Mouse (Mus musculus): Measurements from ENCODE around the gene Olfr1387. TPM values are rescaled to one million over a fixed set of nuclear protein-coding genes. Genes with fewer than 3 reads are reported as not detected.

The Olfr1387 gene
- not detected for total RNA-seq (2023)

DNA sequence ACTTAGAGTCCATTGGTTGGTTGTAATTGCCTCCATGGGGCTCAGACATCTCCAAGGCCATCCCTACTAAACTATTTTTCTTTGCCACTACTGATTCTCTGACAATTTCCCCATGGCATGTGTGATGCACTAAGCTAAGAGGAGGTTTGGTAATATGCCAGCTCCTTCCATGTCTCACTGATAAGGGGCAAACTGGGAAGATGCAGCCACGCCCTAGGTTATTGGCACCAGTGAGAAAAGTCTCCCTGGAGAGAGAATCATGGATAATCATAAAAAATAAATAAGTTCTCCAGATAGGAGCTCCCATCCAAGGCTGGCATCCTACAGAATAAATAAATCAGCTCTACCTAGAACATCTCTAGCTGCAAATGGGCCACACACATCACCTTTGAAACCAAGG lies at the start of gene Olfr1387:
TSS of gene Olfr1387 (plus strand) at position 301 of the 400 bp plus-strand sequence.

DNA sequence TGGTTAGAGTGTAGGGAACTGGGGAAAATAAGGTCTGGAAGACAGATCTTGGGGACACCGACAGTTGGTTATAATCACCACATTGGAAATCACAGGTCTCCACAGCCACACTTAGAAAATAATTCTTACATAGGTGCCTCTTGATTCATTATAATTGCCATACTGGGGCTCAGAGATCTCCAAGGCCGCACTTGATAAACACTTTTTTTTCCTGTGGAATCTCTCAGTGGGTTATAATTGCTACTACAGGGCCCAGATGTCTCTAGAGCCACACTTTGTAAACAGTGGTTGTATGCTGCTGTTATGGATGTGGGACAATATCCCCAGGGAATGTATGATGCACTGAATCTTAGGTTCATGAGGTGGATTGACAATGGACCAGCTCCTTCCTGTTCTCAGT lies 32.4 kb upstream of the Olfr1387 start, which contains the start of gene Olfr1389:
TSS of gene Olfr1389 (plus strand) at position 301 of the 400 bp plus-strand sequence.

DNA sequence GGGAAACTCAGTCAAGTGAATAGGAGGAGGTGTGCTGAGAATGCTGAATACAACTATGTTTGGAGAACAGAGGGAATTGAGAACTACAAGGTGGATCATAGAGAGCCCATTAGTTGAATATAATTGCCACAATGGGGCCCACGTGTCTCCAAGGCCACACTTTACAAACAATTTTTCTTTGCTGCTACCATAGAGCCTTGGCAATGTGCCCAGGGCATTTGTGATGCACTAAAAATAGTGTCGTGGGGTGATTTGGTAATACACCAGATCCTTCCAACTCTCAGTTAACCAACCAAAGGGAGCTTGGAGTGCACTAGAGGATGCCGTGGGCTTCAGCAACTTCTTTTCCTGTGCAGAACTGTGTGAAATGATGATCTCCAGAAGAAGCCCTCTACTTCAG lies 18.7 kb upstream of the Olfr1387 start, which contains the start of gene Olfr1388:
TSS of gene Olfr1388 (plus strand) at position 214 of the 400 bp plus-strand sequence.

DNA sequence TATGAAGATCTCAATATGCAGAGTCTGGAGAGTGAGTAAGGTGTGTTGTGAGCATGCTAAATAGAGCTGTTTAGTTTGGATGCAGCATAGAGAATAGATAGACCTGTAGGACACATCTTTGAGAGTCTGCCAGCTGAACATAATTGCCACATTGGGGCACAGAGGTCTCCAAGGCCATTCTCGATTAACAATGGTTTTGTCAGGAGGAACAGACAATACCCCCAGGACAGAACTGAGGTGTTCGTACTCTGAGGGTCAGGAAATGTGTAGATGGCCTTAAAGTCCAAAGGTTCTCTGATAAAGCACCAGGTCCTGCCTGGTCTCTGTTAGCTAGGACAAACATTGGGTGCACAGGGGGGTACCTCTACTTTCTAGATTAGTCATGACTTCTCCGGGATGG lies 9.6 kb downstream of the Olfr1387 start, which contains the start of gene Olfr1386:
TSS of gene Olfr1386 (plus strand) at position 301 of the 400 bp plus-strand sequence.

DNA sequence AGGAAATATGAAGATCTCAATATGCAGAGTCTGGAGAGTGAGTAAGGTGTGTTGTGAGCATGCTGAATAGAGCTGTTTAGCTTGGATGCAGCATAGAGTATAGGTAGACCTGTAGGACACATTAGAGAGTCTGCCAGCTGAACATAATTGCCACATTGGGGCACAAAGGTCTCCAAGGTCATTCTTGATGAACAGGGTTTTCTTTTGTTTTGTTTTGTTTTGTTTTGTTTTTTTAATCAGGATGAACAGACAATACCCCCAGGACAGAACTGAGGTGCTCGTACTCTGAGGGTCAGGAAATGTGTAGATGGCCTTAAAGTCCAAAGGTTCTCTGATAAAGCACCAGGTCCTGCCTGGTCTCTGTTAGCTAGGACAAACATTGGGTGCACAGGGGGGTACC lies 33.6 kb downstream of the Olfr1387 start, which contains the start of gene Olfr1385:
TSS of gene Olfr1385 (plus strand) at position 301 of the 400 bp plus-strand sequence.

Other genes starting within 250 kb of the Olfr1387 start
- gene Mgat1, start 211.2 kb upstream of the Olfr1387 start, total RNA-seq (2023) = 52.8 TPM
- 0.27 TPM for gene Olfr1393, start 177.0 kb upstream of the Olfr1387 start, total RNA-seq (2023)
- gene Olfr1392, start 170.1 kb upstream of the Olfr1387 start, total RNA-seq (2023) = not detected
- gene Olfr10, start 150.6 kb upstream of the Olfr1387 start, total RNA-seq (2023) = not detected
- not detected for gene Olfr1391, start 132.6 kb upstream of the Olfr1387 start, total RNA-seq (2023)
- not detected for gene Olfr1390, start 120.2 kb upstream of the Olfr1387 start, total RNA-seq (2023)
- gene Olfr1389, start 32.3 kb upstream of the Olfr1387 start, total RNA-seq (2023) = not detected
- gene Olfr1388, start 18.7 kb upstream of the Olfr1387 start, total RNA-seq (2023) = 0.33 TPM
- not detected for gene Olfr1386, start 9.7 kb downstream of the Olfr1387 start, total RNA-seq (2023)
- not detected for gene Olfr1385, start 33.7 kb downstream of the Olfr1387 start, total RNA-seq (2023)
- gene Olfr1384, start 51.4 kb downstream of the Olfr1387 start, total RNA-seq (2023) = not detected
- not detected for gene Olfr1383, start 64.3 kb downstream of the Olfr1387 start, total RNA-seq (2023)
- gene Olfr1382, start 72.9 kb downstream of the Olfr1387 start, total RNA-seq (2023) = not detected
- gene Olfr1381, start 88.1 kb downstream of the Olfr1387 start, total RNA-seq (2023) = not detected
- not detected for gene Olfr1380, start 101.5 kb downstream of the Olfr1387 start, total RNA-seq (2023)
- gene Flt4, start 153.9 kb downstream of the Olfr1387 start, total RNA-seq (2023) = 0.27 TPM
- gene Scgb3a1, start 208.3 kb downstream of the Olfr1387 start, total RNA-seq (2023) = not detected

All from CD4-positive naive resting alpha-beta T cell, adult 57 days (primary cell).